Mouse (Mus musculus): ENCODE measurements at regions not wholly inside any gene's neighbourhood (a gene's known extent, or its start where the extent isn't known, plus 50 kb on each side); places are given as distances from the start of the nearest gene placed in this dataset.

DNA sequence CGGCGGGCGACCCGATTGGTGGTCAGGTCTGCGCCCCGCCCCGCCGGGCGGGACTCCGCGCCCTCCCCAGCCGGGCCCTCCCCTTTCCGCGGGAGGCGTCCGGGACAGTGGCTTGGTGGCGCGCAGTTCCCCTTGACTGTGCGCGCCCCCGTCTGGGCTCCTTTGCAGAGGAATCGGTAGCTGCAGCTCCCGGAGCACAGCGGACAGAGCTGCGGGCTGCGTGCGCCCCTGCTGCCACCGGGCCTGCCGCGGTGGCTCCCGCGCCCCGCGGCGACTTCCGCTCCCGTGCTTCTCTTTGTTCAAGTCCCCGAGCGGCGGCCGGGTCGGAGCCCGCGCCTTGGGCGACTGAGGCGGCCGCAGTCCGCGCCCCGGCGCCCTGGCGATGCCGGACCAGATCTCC, 566.6 kb upstream of the Gm21863 start:
- peak; percentile 42 for DNase-seq (ENCODE audit: low spot score)

All from testis, postnatal 10 days (tissue).